Mouse (Mus musculus): ENCODE results near the gene Tmem265.

DNA sequence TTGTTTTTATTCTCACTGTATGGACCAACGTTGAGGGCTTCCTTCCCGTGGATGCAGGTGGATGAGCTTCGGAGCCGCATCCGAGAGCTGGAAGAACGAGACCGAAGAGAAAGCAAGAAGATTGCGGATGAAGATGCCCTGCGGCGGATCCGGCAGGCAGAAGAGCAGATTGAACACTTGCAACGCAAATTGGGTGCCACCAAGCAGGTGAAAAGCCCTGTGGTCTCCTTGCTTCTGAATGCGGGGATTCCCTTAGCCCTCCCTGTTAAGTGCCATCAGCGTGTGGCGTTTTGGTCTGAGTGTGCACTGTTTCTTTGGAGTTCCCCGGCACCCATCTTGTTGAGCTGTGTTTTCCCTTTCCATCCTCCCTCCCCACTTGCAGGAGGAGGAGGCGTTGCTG lies 35.6 kb downstream of the Tmem265 start:
- no peak for TF ChIP-seq CTCF (IDR thresholded peaks at IDR 0.05)
- no peak for TF ChIP-seq EP300 (IDR thresholded peaks at IDR 0.05)
